Mouse (Mus musculus) T-cell, adult 66 days (primary cell): ENCODE data around the gene Abcc2. TPM values are rescaled to one million over a fixed set of nuclear protein-coding genes. Genes with fewer than 3 reads are reported as not detected.

Source experiments
- total RNA-seq, 2 experiments: library from RNA; stranded (reverse); gene quantifications; 3 replicates in 1 of 2; 4 replicates in 1 of 2; pipeline ENCODE4 v1.2.4; 2023

The Abcc2 gene
- total RNA-seq: not detected

DNA sequence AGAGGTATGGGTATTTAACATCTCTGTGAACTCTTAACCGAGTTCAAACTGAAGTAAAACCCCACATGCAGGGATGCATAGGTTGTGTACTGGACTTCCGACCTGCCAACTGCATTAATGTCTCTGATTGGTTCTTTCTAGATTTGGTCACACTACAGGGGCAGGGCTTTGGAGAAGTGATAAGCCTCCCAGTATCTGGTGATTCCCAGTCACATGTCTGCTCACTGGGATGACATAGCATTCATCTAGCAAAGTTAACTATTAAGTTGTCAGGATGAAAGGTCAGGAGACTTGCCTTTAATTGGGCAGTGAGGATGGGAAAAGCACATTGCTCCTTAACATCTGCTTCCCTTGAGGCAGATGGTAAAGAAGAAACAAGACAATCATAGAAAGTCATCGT, at the start of gene Abcc2:
Abcc2 (plus strand) TSS at position 213 of the 400 bp plus-strand sequence.

DNA sequence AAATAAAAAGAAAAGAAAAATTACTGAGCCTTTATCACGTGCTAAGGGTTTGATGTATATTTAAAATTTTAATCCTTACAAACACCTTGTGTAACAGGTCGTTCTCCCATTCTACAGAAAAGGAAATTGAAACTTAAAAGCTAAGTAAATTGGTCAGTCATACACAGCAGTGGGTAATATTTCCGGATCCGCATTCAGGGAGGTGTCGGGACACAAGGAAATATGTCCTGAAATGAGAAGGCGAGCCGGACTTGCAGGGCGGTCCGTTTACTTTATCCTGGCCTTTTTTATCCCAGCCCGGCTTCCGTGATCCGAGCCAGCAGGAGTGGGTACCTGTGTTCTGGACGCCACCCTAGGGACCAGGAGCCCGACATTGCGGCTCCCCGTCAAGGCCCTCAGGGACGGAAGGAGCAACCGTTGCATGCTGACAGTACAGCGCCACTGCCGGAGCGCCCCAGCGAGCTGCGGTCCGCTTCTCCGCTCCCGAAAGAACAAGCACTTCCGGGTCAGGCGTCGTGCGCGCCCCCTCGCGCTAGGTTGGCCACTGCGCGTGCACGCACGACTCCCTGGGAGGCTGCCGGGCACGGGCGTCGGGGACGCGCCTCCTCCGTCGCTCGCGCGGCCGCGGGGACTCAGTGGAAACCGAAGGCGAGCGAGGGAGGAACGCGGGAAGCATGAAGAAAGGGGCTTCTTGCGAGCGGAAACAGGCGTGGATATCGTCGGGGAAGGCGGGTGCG, 29.3 kb upstream of the Abcc2 start, which contains the start of the genes Cutc and Cox15:
Cutc (plus strand) TSS at position 508 of the 737 bp plus-strand sequence.
Cox15 (minus strand) TSS at position 512 of the 737 bp plus-strand sequence.

Other genes with a start within 250 kb of the Abcc2 start
- gene Nkx2-3, start 169.9 kb upstream of the Abcc2 start, total RNA-seq: not detected
- gene Slc25a28, start 107.3 kb upstream of the Abcc2 start, total RNA-seq: 10 to 100 TPM; 44.5 to 51.4 TPM
- gene Entpd7, start 92.5 kb upstream of the Abcc2 start, total RNA-seq: 10 to 100 TPM; 10.6 to 12.7 TPM
- 1 to 10 TPM; 9.0 to 9.4 TPM for gene Cutc, start 29.2 kb upstream of the Abcc2 start, total RNA-seq
- 10 to 100 TPM; 10.4 to 15.0 TPM for gene Cox15, start 29.2 kb upstream of the Abcc2 start, total RNA-seq
- 10 to 100 TPM; 10.2 to 11.1 TPM for gene Dnmbp, start 158.0 kb downstream of the Abcc2 start, total RNA-seq
- not detected for gene Cpn1, start 204.4 kb downstream of the Abcc2 start, total RNA-seq
- gene Cyp2c23, start 247.0 kb downstream of the Abcc2 start, total RNA-seq: not detected